Mouse (Mus musculus) activated CD4-positive, CD25-positive, alpha-beta regulatory T cell, adult 4 months (primary cell): ENCODE measurements around the gene Tst. TPM values are rescaled to one million over a fixed set of nuclear protein-coding genes. Genes with fewer than 3 reads are reported as not detected.

ENCODE experiments used
- ATAC-seq: one replicate; pipeline ENCODE4 v1.8.0; 2017
- polyA plus RNA-seq, 2 experiments: library from polyadenylated mRNA; unstranded; fragments of 100-300 nt; shearing (Covaris generic); gene quantifications; one replicate each; pipeline ENCODE4 v1.2.1; 2017

The Tst gene
- 1 to 10 TPM; 4.0 to 4.6 TPM for polyA plus RNA-seq

DNA sequence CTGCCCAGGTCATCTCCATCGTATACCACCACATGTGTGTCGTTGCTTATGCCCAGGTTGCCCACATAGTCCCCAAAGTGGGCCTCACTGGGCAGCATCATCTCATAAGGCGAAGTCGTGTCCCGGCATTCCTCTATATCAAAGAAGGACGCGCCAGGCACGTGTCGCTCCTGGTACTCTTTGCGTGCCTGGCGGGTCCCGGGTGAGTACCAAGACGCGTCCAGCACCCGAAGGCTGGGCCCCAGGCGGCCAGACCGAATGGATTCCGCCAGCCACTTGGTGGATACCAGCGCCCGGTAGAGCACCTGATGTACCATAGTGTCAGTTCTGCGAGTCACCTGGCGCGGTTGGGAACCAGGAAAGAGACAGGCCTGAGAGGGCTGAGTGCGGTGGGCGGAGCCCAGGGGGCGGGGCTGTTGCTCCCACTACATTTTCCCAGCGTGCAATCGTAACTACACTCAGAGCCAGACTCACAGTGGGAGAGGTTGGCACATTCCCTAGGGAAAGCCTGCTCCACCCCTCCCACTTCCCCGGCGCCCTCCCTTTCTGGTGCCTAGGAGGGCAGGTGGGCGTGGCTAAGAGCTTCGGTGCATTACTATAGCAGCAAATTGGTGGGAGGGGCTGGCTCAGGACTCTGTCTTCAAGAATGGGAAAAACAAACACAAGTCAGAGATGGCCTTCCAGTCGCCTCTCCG, at the start of gene Tst:
Gene Tst (minus strand): TSS at position 391 of the 695 bp plus-strand sequence.
- peak; percentile 34 for ATAC-seq

DNA sequence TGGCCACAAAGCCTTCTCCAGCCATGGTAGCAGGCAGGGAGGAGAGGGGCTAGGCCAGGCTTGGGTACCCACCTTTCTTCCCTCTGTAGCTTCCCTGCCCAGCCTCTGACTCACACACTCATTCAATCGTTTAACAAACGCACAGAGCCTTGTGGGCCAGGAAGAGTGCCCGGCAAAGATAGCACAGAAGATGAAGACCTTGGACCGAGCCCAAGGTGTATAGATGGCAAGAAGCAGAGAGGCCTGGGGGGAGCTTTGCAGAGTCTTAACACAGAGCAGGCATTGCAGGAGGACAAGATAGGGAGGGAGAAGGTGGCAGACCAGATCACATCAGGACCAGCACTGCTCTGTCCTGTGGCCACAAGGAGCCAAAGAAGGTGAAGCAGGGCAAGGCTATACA, 49.5 kb upstream of the Tst start:
- ATAC-seq: no peak

DNA sequence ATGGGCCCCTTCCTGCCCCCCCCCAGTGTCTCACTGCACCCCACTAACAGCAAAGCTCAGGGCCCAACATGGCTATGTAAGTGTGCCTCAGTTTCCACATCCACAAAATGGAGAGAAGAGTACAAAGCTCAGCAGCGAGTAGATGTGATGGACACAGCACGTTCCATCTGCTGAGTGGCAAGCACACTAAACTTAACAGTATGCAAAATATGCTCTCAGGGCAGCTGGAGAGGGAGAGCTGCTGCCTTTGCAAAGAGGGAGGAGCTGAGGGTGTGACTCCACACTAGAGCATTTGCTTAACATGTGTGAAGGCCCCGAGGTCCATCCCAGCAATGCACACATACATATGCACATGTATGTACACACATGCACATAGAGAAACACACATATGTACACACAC, 47.2 kb upstream of the Tst start:
- no peak for ATAC-seq

DNA sequence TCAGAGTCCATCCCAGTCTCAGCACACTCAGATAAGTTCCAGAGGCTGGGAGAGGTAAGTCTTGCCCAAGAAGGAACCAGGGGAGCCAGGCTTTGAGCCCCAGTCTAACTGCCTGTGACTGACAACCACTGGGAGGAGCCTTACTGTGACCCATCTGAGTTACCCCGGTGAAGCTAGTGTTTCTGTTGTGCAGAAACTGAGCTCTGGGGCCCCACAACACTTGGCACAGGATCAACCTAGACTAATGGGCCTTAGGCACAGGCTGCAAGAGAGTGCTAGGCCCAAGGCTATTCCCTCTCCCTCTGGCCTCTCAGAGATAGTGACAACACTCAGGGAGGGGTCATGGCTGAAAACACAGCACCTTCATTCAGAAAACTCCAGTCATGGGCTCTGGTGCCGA, 45.5 kb upstream of the Tst start:
- ATAC-seq: no peak

DNA sequence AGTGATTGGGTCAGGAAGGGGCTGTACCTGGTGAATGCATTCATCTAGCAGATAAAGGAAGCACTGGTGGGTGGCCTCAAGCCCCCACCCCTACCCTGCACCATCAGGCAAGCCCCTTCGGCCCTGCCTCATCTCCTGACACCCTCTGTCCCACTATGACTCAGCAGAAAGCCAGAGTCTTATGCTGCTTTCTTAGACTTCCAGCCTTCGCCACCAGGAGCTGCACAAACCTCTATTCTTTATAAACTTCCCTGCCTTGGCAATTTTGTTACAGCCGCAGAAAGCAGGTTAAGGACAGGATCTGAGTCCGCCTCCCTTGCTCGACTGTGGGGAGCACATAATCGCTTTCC, 44.7 kb upstream of the Tst start:
- peak; percentile 23 for ATAC-seq

DNA sequence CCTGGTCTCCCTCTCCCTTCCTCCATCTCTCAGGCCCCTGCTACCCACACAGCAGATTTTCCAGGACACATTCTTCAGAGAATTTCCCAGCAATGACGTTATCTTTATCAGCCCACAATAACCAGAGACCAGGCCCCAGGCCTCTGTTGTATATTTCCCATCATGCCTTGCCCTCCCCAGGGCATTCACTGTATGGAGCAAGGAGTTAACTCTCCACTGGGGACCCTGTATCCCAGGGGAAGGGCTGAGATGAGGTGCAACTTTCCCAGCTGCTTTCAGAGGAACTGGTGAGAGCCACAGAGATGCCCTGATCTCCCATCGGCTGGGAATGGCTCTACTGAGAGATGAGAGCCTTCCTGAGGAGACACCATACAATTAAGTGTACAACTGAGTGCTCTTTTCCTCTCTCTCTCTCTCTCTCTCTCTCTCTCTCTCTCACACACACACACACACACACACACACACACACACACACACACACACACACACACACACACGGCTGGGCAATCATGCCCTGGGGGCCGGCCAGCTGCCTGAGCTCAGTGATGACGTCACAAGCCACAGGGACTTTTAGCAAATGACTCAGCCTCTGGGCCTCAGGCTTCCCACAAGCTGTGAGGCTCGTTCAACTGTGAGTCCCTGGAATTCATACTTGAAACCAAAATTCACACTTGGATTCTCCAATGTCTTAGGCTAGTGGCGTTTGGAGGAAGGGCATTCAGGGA, 44.1 kb upstream of the Tst start:
- ATAC-seq: peak; percentile 73

DNA sequence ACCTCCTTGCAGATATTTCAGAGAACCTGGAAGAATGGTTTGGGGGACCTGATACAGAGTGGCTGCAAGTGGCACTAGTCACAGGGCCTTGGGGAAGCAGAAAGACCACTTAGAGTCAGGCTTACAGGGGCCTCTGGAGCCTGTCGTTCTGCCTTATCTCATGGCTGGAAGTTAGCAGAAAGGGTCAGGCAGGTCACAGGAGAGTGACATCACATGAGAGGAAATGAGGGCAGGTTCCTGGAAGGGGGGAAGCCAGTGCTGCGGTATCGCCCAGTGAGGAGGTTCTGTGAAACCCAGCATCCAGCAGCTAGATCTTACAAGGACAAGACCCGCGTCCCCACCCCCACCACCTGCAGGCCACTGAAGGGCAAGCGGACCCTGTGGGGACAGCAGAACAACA, 43.4 kb upstream of the Tst start:
- peak; percentile 55 for ATAC-seq

DNA sequence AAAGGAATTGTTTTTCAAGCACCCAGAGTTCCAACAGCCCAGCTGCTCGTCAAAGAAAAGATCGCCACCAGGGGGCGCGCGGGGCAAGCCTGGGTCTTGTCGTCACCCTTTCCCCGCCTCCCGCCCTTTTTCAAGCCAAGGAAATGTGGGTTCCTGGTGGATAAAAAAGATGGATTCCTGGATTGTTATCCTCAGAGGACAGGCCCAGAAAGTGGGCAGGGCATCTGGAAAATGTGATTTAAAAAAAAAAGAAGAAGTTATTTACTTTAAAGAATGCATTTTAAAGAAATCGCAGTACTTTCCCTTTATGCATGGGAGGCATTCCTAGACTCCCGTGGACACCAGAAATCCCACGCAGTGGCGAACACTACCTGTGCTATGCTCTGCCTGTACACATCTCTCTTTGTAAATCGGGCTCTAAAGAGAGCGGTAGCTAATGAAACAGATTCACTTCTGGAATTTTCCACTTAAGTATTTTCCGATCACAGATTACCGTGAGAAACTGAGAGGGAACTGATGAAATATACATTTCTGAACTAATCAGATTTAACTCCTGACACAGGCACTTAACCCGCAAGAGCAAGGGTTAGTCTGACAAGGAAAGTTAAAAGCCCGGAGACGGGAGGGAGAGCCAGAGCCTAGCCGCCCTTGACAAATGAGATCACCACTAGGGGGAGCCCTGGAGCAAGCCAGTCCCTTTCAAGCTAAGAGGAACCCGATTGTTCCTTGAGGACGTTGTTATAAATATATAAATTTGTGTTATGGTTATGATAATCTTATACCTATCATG, 42.2 kb upstream of the Tst start:
- ATAC-seq: peak; percentile 40

DNA sequence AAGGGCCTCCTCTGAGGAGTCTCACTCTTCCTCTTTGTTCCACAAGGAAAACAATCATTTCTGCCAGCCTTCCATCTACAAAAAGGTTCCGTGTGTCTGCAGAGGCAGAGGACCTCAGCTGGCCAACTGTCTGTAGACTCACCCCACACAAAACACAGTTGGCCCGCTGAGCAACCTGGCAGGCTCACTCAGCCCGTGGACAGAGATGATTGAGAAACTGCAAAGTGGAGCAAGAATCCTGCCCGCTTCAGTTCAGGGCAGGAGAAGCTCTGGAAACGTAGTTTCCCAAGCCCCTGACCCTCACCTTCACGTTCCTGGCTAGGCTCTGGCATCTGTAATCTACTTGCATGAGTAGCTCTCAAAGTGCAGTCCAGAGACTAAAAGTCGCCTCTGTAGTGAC, 41.4 kb upstream of the Tst start:
- ATAC-seq: no peak

DNA sequence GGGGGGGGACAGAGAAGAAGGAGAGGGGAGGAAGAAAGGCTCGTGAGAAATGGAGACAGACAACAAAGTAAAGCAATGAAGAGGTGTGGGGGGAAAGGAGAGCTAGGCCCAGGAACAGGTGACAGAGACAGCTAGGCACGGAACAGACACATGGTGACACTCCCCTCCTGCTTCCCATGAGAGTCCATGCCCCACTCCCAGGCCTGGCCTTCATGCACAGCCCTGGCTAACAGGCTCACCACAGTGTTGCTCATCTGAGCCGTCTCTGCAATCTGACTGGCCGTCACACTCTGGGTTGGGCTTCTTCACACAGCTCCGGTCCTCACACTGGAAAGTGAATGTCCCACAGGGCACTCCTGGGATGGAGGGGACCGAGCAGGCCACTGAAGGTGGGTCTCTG, 38.1 kb upstream of the Tst start:
- no peak for ATAC-seq

DNA sequence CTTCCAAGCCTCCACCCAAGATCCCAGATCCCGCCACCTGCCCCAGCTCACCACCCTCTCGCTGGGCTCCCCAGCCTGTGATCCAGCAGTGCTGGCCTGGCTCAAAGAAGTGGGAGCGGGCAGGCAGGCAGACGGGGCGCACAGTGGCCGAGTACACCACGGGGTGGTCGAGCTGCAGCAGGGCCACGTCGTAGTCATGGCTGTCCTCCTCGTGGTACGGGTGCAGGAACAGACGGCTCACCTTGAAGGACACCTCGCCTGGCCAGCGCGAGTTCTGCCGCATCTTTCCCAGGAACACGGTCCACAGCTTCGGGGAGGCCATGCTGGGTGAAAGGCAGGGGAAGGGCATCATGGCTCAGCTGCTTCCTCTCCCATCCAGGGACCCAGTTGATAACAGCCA, 36.5 kb upstream of the Tst start:
- ATAC-seq: no peak

DNA sequence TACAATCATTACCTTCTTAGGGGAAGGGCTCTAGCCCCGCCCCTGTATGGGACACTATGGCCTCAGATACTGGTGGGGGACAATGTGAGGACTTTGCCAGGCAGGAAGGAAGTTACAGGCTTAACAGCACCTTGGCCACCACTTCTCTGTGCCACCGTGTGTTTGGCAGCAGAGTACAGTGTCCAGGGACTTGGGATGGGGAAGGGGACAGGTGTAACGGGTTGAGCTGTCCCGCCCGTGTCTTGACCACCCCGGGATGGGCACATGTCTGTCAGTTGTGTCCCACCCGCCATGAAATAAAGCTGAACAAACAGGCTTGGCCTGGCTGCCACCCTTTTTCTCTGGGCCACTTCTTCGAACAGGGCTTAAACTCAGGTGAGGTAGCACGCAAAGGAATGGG, 33.3 kb upstream of the Tst start:
- ATAC-seq: no peak

DNA sequence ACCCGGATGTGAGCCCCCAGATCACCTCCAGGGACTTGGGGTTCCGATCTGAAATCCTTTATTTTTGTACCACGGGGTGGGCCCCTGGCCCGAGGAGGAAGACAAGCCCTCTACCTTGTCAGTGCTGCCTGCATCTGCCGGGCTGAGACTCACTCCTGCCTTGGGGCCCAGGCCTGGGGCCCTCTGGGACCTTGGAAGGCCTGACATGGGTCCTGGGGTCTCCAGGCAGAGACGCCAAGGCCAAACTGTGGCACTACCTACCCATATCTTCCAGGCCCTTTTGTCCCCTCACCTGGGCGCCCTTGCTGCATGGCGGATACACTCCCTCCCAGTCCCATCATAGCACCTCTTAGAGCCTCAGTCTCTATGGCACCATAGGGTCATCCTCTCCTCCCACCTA, 32.8 kb upstream of the Tst start:
- no peak for ATAC-seq

DNA sequence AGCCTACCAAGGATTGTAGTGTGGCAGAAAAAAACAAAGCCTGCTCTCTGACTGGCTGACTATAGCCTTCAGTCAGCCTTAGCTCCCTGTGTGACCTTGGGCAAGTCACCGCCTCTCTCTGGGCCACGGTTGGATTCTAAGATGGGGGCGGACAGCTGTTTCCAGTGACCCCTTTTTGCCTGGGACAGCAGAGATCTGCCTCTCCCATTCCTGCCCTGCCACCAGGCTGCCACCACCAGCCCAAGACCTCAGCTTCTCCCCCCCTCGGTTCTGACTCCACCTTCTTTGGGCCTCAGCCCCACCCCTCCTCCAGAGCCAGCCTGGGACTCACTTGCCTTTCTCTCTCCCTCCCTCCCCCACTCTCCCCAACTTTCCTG, 32.3 kb upstream of the Tst start:
- ATAC-seq: no peak

DNA sequence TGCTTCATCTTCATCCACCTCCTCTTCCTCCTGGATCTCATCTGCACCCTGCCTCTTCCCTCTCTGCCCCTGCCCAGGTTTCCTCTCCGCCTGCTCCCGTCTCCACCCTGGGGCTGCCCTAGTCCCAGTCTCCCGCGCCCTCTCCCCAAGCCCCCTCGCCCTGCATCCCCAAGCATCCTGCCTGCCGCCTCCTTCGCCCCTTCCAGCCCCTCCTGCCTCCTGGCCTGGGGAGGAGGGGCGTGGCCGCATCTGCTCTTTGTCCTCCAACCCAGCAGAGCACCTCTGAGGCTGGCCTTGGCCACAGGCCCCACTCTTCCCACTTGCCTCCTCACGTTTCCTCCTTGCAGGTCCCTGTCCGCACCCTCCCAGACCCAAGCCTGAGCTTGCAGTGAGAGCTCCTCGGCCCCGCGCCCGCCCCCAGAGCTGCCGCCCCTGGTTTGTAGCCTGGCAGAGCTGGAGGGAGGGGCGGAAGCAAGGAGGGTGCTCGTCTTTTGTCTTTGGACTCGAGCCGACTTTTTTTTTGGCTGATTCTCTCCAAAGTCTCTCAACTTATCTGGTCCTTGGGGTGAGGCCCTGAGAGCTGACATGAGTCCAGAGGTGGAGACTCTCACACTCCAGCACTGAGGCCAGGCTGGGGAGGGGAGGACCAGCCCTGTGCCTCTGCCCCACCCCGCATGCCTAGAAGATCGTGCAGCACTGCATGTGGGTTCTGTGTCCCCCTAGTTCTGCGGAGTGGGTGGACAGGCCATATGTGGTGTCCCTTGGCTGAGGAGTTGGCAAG, 31.7 kb upstream of the Tst start:
- ATAC-seq: no peak

DNA sequence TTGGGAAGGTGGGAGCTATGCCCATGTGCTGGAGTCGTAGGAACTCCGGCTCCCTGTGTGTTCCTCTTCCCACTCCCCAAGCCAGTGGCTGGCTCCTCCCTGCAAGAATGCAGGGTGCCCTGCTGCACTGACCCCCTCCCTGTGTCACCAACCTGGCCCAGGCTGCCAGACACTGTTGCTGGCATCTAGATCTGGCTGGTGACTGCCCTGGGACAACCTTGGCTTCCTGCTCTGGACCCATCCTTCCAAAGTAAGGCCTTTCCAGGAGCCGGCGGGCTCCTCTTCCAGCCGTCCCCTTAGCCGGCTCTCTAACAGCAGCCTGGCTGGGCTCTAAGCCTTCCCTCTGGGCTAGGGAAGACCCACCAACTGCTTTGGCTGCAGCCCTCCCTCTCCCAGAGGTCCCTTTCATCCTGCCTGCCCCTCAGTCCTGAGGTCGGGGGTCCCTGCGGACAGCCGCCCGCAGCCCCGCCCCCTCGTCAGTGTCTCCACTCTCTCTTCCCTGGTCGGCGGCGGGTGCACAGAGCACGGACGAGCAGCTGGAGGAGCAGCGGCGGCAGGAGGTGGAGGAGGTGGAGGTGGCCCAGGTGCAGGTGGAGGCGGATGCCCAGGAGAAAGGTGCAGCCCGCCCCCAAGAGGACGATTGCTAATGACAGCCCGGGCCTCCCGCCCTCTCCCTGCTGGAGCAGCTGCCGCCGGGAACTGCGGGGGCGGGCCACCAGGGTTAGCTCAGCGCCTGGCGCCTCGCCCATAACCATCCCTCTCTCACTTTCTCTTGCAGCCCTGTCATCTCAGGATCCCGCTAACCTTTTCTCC, 30.9 kb upstream of the Tst start:
- ATAC-seq: no peak

DNA sequence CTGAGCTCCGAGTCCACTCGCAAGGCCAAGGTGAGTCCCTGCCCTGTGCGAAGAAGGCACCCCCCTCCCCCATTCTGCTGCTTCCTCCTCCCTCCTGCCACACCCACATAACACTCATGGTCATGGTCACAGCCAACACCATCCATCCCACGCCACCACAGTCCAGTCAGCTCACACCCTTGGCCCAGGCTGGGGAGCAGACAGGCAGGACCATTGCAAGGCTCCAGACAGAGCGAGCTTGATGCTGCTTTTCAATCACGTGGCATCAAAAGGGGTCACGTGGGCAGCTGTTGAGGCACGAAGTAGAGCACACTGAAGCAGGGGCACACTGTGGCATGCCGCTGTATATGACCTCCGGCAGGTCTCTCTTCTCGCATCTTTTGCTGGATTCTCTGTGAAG, 30.0 kb upstream of the Tst start:
- ATAC-seq: no peak

DNA sequence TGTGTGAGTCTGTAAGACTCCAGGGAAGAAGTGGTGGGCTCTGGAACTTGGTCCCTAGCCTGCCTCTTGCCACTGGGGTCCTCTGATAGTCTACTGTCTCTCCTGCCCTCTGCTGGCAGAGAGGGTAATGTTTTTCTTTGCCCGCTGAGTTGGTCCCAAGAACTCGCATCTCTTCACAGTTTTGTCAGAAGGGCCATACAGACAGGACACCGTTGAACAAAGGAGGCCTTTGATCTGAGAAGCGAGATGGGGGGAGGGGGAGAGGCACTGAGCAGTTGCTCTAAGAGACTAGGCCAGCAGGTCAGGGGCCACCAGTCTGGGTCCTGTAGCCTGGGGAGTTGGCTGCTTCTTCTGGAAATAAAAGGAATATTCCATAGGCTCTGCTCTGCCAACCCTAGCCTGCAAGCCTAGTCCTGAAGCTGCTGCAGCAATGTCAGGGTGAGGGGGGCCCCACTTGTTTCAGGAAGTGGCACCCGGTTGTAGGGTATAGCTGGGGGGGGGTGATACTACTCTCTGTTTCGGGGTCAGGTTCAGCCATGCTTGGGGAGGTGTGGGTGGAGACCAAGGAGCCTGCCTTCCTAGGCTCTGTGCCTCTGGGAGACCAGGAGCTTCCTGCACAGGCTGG, 29.3 kb upstream of the Tst start:
- no peak for ATAC-seq

DNA sequence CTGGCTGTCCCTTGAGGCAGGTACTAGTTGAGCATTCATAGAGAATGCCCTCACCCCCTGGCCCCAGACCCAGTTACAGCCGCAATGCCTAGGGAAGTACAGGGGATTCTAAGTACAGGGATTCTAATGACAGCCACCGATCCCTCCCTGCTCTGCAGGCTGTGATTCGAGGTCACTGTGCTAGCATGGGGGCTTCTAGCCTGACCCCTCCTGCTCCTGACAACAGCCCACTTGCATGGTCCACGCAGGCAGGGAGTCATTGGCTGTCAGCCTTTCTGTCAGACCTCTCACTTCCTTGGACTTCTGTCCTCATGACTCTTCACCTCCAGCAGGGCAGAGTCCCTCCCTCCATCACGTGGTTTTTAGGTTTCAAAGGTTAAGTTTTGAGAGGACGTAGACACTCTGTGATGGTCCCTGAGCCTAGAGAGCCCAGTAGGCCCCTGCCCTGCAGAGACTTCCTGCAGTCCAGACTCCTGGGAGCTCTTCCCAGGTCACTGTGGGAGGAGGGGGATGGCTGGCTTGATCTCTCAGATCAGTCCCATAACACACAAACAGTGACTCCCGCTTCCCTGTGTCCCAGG, 25.9 kb upstream of the Tst start:
- ATAC-seq: no peak

DNA sequence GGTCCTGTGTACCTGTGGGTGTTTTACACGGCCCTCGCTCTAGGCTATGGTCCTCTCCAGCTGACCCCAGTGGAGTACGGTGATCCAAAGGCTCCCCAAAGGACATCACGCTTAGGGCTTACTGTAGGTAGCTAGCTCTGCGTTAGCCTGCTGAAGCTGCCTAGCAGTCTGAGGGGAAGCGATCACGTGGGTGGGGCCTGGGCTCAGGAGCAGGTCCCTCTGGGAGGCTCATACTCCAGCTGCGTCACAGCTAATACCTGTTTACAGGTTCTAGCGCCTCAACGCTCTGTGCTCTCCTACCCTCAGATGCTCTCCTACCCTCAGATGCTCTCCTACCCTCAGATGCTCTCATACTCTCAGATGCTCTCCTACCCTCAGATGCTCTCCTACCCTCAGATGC, 25.2 kb upstream of the Tst start:
- no peak for ATAC-seq

DNA sequence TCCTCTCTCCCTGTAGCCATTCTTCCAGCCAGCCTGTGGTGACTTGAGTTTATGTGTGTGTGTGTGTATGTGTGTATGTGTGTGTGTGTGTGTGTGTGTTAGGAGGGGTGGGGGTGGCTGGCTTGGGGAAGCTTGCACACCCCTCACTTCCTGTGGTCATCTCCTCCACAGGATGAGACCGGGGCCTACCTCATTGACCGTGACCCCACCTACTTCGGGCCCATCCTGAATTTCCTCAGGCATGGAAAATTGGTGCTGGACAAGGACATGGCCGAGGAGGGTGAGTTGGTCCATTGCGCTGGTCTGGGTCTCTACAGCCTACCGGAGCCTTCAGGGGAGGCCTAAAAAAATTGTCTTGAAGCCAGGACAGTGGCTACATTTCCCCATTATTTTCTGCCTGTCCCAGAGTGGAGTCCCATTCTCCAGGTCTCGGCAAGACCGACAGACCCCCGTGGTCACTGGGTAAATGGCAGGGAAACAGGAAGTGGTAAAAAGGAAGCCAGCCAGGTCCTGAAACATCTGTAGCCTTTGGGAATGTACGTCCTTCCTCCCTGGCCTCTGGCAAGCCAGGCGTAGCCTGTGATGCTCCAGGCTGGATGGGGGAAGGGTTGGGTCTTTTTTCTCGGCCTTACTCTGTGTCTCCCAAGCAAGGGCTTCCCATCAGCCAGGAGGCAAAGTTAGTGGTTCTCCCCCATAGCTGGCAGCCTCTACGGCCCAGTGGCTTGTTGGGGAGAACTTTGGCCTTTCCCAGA, 24.3 kb upstream of the Tst start:
- no peak for ATAC-seq
